Mouse (Mus musculus): ENCODE results near the gene Lrrc25. TPM values are rescaled to one million over a fixed set of nuclear protein-coding genes. Genes with fewer than 3 reads are reported as not detected.
A peak's percentile ranks its signal among the peaks of the same experiment; 100 is the strongest.

Lrrc25 gene
- polyA plus RNA-seq, 1 experiment from 2014 or later: 1.3 TPM

DNA sequence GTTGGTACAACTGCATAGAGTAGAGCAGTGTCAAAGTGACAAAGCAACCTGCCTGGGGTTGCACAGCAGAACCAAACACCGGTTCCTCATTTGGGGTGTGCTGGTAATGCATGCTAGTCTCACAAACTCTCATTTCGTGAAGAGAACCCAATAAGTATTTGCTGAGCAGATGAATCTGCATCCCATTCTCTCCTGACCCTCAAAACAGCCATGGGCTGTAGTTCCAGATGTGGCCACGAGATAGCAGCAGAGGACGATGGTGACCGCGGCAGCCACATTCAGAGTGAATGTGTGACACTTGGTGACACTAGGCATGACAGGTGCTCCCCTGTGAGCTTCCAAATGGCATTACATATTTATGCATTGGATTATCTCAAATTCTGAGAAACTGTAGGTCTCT lies 4.1 kb upstream of the Lrrc25 start:
- H3K36me3 ChIP-seq (ENCODE audit: control insufficient read depth, insufficient read depth, low read length): no peaks in the 10 kb centered on the region
- no peaks in the 10 kb centered on the region for H3K27me3 ChIP-seq (ENCODE audit: control insufficient read depth, insufficient read depth, low read length)
- WGBS: 0% methylated on average over 6 of the region's 6 CpGs
- no peak for ATAC-seq (ENCODE audit: insufficient number of reproducible peaks, insufficient read depth, low FRiP score, low read depth)
- no peaks in the 10 kb centered on the region for H3K9me3 ChIP-seq (ENCODE audit: control insufficient read depth, low read length)
- H3K27ac ChIP-seq (replicated peaks in 1 of 2; ENCODE audit: control insufficient read depth in 1 of 2, insufficient read depth in 1 of 2, low read depth in 2 of 2, low read length in 2 of 2): peak overlapping the region; percentile 30 to 94; a peak in 3 of 4 replicates
- H3K4me2 ChIP-seq (ENCODE audit: low read length): peak overlapping the region; percentile 99
- H3K9ac ChIP-seq (ENCODE audit: low read length): peak overlapping the region; percentile 77
- H3K4me1 ChIP-seq (ENCODE audit: control insufficient read depth in 2 of 2, insufficient read depth in 2 of 2, low read length in 2 of 2): peaks cover 19 to 25% of the 10 kb centered on the region in 2 experiments; a peak in 3 of 4 replicates
- H3K4me3 ChIP-seq (ENCODE audit: control insufficient read depth in 1 of 2, insufficient read depth in 1 of 2, low read depth in 1 of 2, low read length in 2 of 2): peak overlapping the region; percentile 48 to 64

DNA sequence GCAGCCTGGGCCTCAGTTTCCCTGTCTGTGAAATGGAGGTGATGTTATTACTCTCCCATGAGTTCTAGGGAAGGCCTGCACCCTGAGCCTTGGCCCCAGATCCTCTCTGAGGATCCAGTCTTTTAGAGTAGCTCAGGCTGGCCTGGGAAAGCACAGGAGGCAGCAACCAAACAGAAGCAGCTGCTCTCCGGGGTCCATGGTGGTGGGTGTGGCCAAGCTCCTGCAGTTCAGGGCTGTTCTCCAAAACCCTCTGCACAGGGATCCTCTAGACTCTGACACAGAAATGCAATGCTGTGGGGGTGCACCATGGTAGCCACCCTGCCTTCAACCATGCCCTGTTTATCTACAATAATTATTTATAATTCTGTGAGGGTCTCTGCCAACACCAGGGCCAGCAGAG lies 2.2 kb upstream of the Lrrc25 start:
- 19% methylated on average over 1 of the region's 1 CpGs for WGBS
- Histone ChIP-seq H3K9me3 (ENCODE audit: control insufficient read depth, low read length) (no peaks in the 10 kb centered on the region), H3K4me3 (ENCODE audit: control insufficient read depth in 1 of 2, insufficient read depth in 1 of 2, low read depth in 1 of 2, low read length in 2 of 2) (no peak overlapping the region), H3K27me3 (ENCODE audit: control insufficient read depth, insufficient read depth, low read length) (no peaks in the 10 kb centered on the region), H3K4me2 (ENCODE audit: low read length) (no peak overlapping the region), H3K9ac (ENCODE audit: low read length) (no peak overlapping the region), H3K27ac (replicated peaks in 1 of 2; ENCODE audit: control insufficient read depth in 1 of 2, insufficient read depth in 1 of 2, low read depth in 2 of 2, low read length in 2 of 2) (no peak overlapping the region), H3K36me3 (ENCODE audit: control insufficient read depth, insufficient read depth, low read length) (no peaks in the 10 kb centered on the region), H3K4me1 (ENCODE audit: control insufficient read depth in 2 of 2, insufficient read depth in 2 of 2, low read length in 2 of 2) (peaks cover 13 to 16% of the 10 kb centered on the region in 2 experiments; a peak in 3 of 4 replicates)
- no peak for ATAC-seq (ENCODE audit: insufficient number of reproducible peaks, insufficient read depth, low FRiP score, low read depth)

DNA sequence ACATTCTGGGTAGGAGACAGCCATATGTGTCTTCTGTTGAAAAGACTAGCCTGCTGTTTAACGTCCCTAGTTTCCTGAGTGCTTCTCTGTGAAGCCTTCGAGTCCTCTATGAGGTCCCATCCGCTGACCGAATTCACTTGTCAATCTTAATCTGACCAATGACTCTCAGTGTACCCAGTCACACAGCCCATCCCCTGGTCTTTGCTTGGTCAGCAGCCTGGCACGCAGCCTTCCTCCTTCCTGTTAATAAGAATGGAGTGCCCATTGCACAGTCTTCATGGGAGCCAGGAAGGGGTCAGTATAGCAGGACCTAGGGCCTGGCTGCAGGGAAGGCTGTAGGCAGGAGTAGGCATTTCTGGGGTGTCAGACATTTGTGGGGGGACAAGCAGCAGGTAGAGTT lies 1.5 kb upstream of the Lrrc25 start:
- Histone ChIP-seq H3K27me3 (ENCODE audit: control insufficient read depth, insufficient read depth, low read length) (no peaks in the 10 kb centered on the region), H3K9me3 (ENCODE audit: control insufficient read depth, low read length) (no peaks in the 10 kb centered on the region), H3K4me2 (ENCODE audit: low read length) (no peak overlapping the region), H3K4me3 (ENCODE audit: control insufficient read depth in 1 of 2, insufficient read depth in 1 of 2, low read depth in 1 of 2, low read length in 2 of 2) (no peak overlapping the region), H3K36me3 (ENCODE audit: control insufficient read depth, insufficient read depth, low read length) (no peaks in the 10 kb centered on the region), H3K4me1 (ENCODE audit: control insufficient read depth in 2 of 2, insufficient read depth in 2 of 2, low read length in 2 of 2) (peaks cover 8 to 10% of the 10 kb centered on the region in 2 experiments; a peak in 3 of 4 replicates), H3K9ac (ENCODE audit: low read length) (no peak overlapping the region), H3K27ac (replicated peaks in 1 of 2; ENCODE audit: control insufficient read depth in 1 of 2, insufficient read depth in 1 of 2, low read depth in 2 of 2, low read length in 2 of 2) (no peak overlapping the region)
- no peak for ATAC-seq (ENCODE audit: insufficient number of reproducible peaks, insufficient read depth, low FRiP score, low read depth)
- 67% methylated on average over 5 of the region's 5 CpGs for WGBS

GRCm38 (mm10) chr8:70615281-70615680 lies 674 bp upstream of the Lrrc25 start:
- Histone ChIP-seq H3K9me3 (ENCODE audit: control insufficient read depth, low read length) (no peaks in the 10 kb centered on the region), H3K36me3 (ENCODE audit: control insufficient read depth, insufficient read depth, low read length) (no peaks in the 10 kb centered on the region), H3K27me3 (ENCODE audit: control insufficient read depth, insufficient read depth, low read length) (peaks cover under 1% of the 10 kb centered on the region; the same call in 1 of the 2 replicates), H3K4me1 (ENCODE audit: control insufficient read depth in 2 of 2, insufficient read depth in 2 of 2, low read length in 2 of 2) (peaks cover 6 to 7% of the 10 kb centered on the region in 2 experiments; a peak in 3 of 4 replicates), H3K4me2 (ENCODE audit: low read length) (no peak overlapping the region), H3K9ac (ENCODE audit: low read length) (no peak overlapping the region), H3K4me3 (ENCODE audit: control insufficient read depth in 1 of 2, insufficient read depth in 1 of 2, low read depth in 1 of 2, low read length in 2 of 2) (no peak overlapping the region), H3K27ac (replicated peaks in 1 of 2; ENCODE audit: control insufficient read depth in 1 of 2, insufficient read depth in 1 of 2, low read depth in 2 of 2, low read length in 2 of 2) (no peak overlapping the region)
- no peak for ATAC-seq (ENCODE audit: insufficient number of reproducible peaks, insufficient read depth, low FRiP score, low read depth)
- WGBS: 83% methylated on average over 8 of the region's 8 CpGs

- no peaks in the 10 kb centered on the region for H3K36me3 ChIP-seq (ENCODE audit: control insufficient read depth, insufficient read depth, low read length)
- no peak for ATAC-seq (ENCODE audit: insufficient number of reproducible peaks, insufficient read depth, low FRiP score, low read depth)
- no peaks in the 10 kb centered on the region for H3K9me3 ChIP-seq (ENCODE audit: control insufficient read depth, low read length)
- H3K27ac ChIP-seq (replicated peaks in 1 of 2; ENCODE audit: control insufficient read depth in 1 of 2, insufficient read depth in 1 of 2, low read depth in 2 of 2, low read length in 2 of 2): no peak overlapping the region
- H3K27me3 ChIP-seq (ENCODE audit: control insufficient read depth, insufficient read depth, low read length): peaks cover 9% of the 10 kb centered on the region; the same call in 1 of the 2 replicates
- H3K9ac ChIP-seq (ENCODE audit: low read length): no peak overlapping the region
- WGBS: 56% methylated on average over 11 of the region's 11 CpGs
- peaks cover 2% of the 10 kb centered on the region in 2 experiments; a peak in 1 of 4 replicates for H3K4me1 ChIP-seq (ENCODE audit: control insufficient read depth in 2 of 2, insufficient read depth in 2 of 2, low read length in 2 of 2)
- H3K4me2 ChIP-seq (ENCODE audit: low read length): no peak overlapping the region
- H3K4me3 ChIP-seq (ENCODE audit: control insufficient read depth in 1 of 2, insufficient read depth in 1 of 2, low read depth in 1 of 2, low read length in 2 of 2): no peak overlapping the region
Measured at GRCm38 (mm10) chr8:70616645-70617044, 690 bp downstream of the Lrrc25 start.

- ATAC-seq (ENCODE audit: insufficient number of reproducible peaks, insufficient read depth, low FRiP score, low read depth): no peak
- Histone ChIP-seq H3K36me3 (ENCODE audit: control insufficient read depth, insufficient read depth, low read length) (no peaks in the 10 kb centered on the region), H3K4me1 (ENCODE audit: control insufficient read depth in 2 of 2, insufficient read depth in 2 of 2, low read length in 2 of 2) (peaks cover 0 to 2% of the 10 kb centered on the region in 2 experiments; a peak in 1 of 4 replicates), H3K4me3 (ENCODE audit: control insufficient read depth in 1 of 2, insufficient read depth in 1 of 2, low read depth in 1 of 2, low read length in 2 of 2) (no peak overlapping the region), H3K4me2 (ENCODE audit: low read length) (no peak overlapping the region), H3K27me3 (ENCODE audit: control insufficient read depth, insufficient read depth, low read length) (peaks cover 9% of the 10 kb centered on the region; the same call in 1 of the 2 replicates), H3K27ac (replicated peaks in 1 of 2; ENCODE audit: control insufficient read depth in 1 of 2, insufficient read depth in 1 of 2, low read depth in 2 of 2, low read length in 2 of 2) (no peak overlapping the region), H3K9me3 (ENCODE audit: control insufficient read depth, low read length) (no peaks in the 10 kb centered on the region), H3K9ac (ENCODE audit: low read length) (0 out of 2 replicates have a peak overlapping the region, but pooled peaks have one; percentile 8)
- 76% methylated on average over 11 of the region's 11 CpGs for WGBS
Measured at GRCm38 (mm10) chr8:70617985-70618384, 2.0 kb downstream of the Lrrc25 start.

DNA sequence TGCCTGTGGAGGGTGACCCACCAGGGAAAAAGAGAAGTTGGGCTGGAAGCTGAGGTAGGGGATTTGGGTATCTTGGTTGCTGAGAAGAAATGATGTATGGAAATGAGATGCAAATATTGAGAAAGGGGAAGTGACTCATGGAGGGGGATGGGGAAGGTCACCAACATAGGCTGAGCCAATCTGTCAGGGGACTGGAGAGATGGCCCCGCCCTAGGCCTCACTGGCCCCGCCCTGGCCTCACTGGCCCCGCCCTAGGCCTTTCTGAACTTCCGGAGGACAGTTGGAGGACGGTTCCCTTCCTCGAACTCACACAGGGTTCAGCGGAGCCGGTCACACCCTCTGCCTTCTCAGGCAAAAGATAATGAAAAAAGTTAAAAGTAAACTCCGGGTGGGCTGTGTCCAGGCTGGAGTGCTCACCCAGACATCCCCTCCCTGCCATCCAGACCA lies 3.0 kb downstream of the Lrrc25 start:
- Histone ChIP-seq H3K27ac (replicated peaks in 1 of 2; ENCODE audit: control insufficient read depth in 1 of 2, insufficient read depth in 1 of 2, low read depth in 2 of 2, low read length in 2 of 2) (no peak overlapping the region), H3K27me3 (ENCODE audit: control insufficient read depth, insufficient read depth, low read length) (peaks cover 9% of the 10 kb centered on the region; the same call in 1 of the 2 replicates), H3K9ac (ENCODE audit: low read length) (no peak overlapping the region), H3K9me3 (ENCODE audit: control insufficient read depth, low read length) (no peaks in the 10 kb centered on the region), H3K4me2 (ENCODE audit: low read length) (no peak overlapping the region), H3K36me3 (ENCODE audit: control insufficient read depth, insufficient read depth, low read length) (no peaks in the 10 kb centered on the region), H3K4me1 (ENCODE audit: control insufficient read depth in 2 of 2, insufficient read depth in 2 of 2, low read length in 2 of 2) (peaks cover 0 to 2% of the 10 kb centered on the region in 2 experiments; a peak in 1 of 4 replicates), H3K4me3 (ENCODE audit: control insufficient read depth in 1 of 2, insufficient read depth in 1 of 2, low read depth in 1 of 2, low read length in 2 of 2) (no peak overlapping the region)
- 23% methylated on average over 9 of the region's 9 CpGs for WGBS
- ATAC-seq (ENCODE audit: insufficient number of reproducible peaks, insufficient read depth, low FRiP score, low read depth): no peak

- Histone ChIP-seq H3K27me3 (ENCODE audit: control insufficient read depth, insufficient read depth, low read length) (peaks cover 9% of the 10 kb centered on the region; the same call in 1 of the 2 replicates), H3K4me1 (ENCODE audit: control insufficient read depth in 2 of 2, insufficient read depth in 2 of 2, low read length in 2 of 2) (0 out of 4 replicates have a peak, but pooled peaks cover 0 to 2% of the 10 kb centered on the region in 2 experiments), H3K4me3 (ENCODE audit: control insufficient read depth in 1 of 2, insufficient read depth in 1 of 2, low read depth in 1 of 2, low read length in 2 of 2) (no peak overlapping the region), H3K27ac (replicated peaks in 1 of 2; ENCODE audit: control insufficient read depth in 1 of 2, insufficient read depth in 1 of 2, low read depth in 2 of 2, low read length in 2 of 2) (no peak overlapping the region), H3K9ac (ENCODE audit: low read length) (no peak overlapping the region), H3K9me3 (ENCODE audit: control insufficient read depth, low read length) (no peaks in the 10 kb centered on the region), H3K4me2 (ENCODE audit: low read length) (no peak overlapping the region), H3K36me3 (ENCODE audit: control insufficient read depth, insufficient read depth, low read length) (no peaks in the 10 kb centered on the region)
- WGBS: 51% methylated on average over 3 of the region's 3 CpGs
- no peak for ATAC-seq (ENCODE audit: insufficient number of reproducible peaks, insufficient read depth, low FRiP score, low read depth)
Measured at GRCm38 (mm10) chr8:70622220-70622619, 6.3 kb downstream of the Lrrc25 start.

Measured in heart, embryonic 14.5 days (tissue).